Mouse (Mus musculus) hindbrain, embryonic 10.5 days (tissue): ENCODE results near the gene Ehd1. TPM values are rescaled to one million over a fixed set of nuclear protein-coding genes. Genes with fewer than 3 reads are reported as not detected.
"Not testable (repeated sequence)": the region's sequence is repeated elsewhere in the genome, so short reads cannot be mapped to it uniquely, and the experiment has no call there.

Experiments
- DNase-seq: peaks from one replicate; pipeline ENCODE4 v3.0.0-alpha.2; 2017; ENCODE audit warnings: low spot score
- H3K27ac ChIP-seq: fragments of 300-500 bp; sonication (generic); 2 replicates; pipeline ENCODE4 v1.5.1; 2016; ENCODE audit warnings: mild to moderate bottlenecking, moderate library complexity
- H3K27me3 ChIP-seq: fragments of 300-500 bp; sonication (generic); 2 replicates; pipeline ENCODE4 v1.6.1; 2016; ENCODE audit warnings: mild to moderate bottlenecking; ENCODE audit not compliant: poor library complexity, insufficient read depth, severe bottlenecking
- H3K36me3 ChIP-seq: fragments of 300-500 bp; sonication (generic); 2 replicates; pipeline ENCODE4 v1.6.1; 2016; ENCODE audit warnings: mild to moderate bottlenecking, moderate library complexity
- H3K4me1 ChIP-seq: fragments of 300-500 bp; sonication (generic); replicated peaks from 2 replicates; pipeline ENCODE4 v1.6.1; 2016; ENCODE audit warnings: mild to moderate bottlenecking
- H3K4me3 ChIP-seq: fragments of 300-500 bp; sonication (generic); 2 replicates; pipeline ENCODE4 v1.5.1; 2016; ENCODE audit warnings: mild to moderate bottlenecking, moderate library complexity
- H3K9me3 ChIP-seq: fragments of 300-500 bp; sonication (generic); 2 replicates; pipeline ENCODE4 v1.6.1; 2016; ENCODE audit warnings: mild to moderate bottlenecking, moderate library complexity
- WGBS: fragments of 180-500 bp; shearing (Covaris S2); methylation state at CpG from one replicate; pipeline ENCODE4 v1.1.7; 2016; 5-methylcytosine and 5-hydroxymethylcytosine counted together
- polyA plus RNA-seq: library from polyadenylated mRNA; unstranded; fragments of >200 nt; fragmentation: Nextera tagmentation; extraction: Ambion mirVana; gene quantifications from 2 replicates; pipeline ENCODE4 v1.2.1, GENCODE M21; 2016

Ehd1 gene
- polyA plus RNA-seq, 1 experiment from 2014 or later, result 103 TPM

- no peaks in the 10 kb centered on the region for H3K27me3 ChIP-seq
- peak overlapping the region; percentile 57 for H3K27ac ChIP-seq
- peaks cover 61% of the 10 kb centered on the region for H3K36me3 ChIP-seq
Observed at GRCm38 (mm10) chr19:6300402-6300841, 23.9 kb downstream of the Ehd1 start.

DNA sequence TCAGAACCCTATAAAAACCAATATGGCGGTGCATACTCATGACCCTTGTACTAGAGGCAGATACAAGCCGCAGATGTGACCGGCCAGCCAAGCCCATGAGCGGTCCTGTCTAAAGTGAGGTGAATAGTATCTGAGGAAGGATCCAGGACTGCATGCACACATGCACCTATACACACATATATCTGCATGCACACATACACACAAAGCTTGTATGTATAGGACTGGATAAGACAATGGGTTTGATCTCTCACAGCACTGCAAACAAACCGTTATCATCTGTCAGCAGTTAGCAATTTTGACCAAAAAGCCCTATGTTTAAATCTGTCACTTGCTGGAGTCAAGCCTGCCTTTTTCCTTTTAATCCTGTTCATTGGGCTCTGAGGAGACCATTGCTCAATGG lies 25.6 kb downstream of the Ehd1 start:
- no peak for DNase-seq
- Histone ChIP-seq H3K4me1 (peaks cover 34% of the 10 kb centered on the region), H3K9me3 (no peaks in the 10 kb centered on the region), H3K36me3 (peaks cover 44% of the 10 kb centered on the region), H3K27ac (no peak overlapping the region), H3K27me3 (no peaks in the 10 kb centered on the region), H3K4me3 (no peak overlapping the region)
- 93% methylated on average over 5 of the region's 5 CpGs for WGBS

More at GRCm38 (mm10) chr19:6300402-6300841, 23.9 kb downstream of the Ehd1 start:
- no peaks in the 10 kb centered on the region for H3K9me3 ChIP-seq
- H3K4me1 ChIP-seq, result peaks cover 17% of the 10 kb centered on the region
- DNase-seq, result no peak
- 77% methylated on average over 7 of the region's 7 CpGs for WGBS
- H3K4me3 ChIP-seq, result no peak overlapping the region

GRCm38 (mm10) chr19:6302522-6302921 lies 26.0 kb downstream of the Ehd1 start:
- Histone ChIP-seq H3K9me3 (no peaks in the 10 kb centered on the region), H3K36me3 (peaks cover 40% of the 10 kb centered on the region), H3K4me1 (peaks cover 38% of the 10 kb centered on the region), H3K27ac (0 out of 2 replicates have a peak overlapping the region, but pooled peaks have one; percentile 41), H3K27me3 (no peaks in the 10 kb centered on the region), H3K4me3 (no peak overlapping the region)
- WGBS, result 54% methylated on average over 4 of the region's 4 CpGs
- no peak for DNase-seq

GRCm38 (mm10) chr19:6303831-6304230 lies 27.3 kb downstream of the Ehd1 start:
- 85% methylated on average over 6 of the region's 6 CpGs for WGBS
- H3K4me1 ChIP-seq, result peaks cover 50% of the 10 kb centered on the region
- no peaks in the 10 kb centered on the region for H3K9me3 ChIP-seq
- peak overlapping the region; percentile 17; the same call in 1 of the 2 replicates for H3K27ac ChIP-seq
- no peak overlapping the region for H3K4me3 ChIP-seq
- H3K27me3 ChIP-seq, result no peaks in the 10 kb centered on the region
- H3K36me3 ChIP-seq, result peaks cover 27% of the 10 kb centered on the region
- DNase-seq, result no peak

DNA sequence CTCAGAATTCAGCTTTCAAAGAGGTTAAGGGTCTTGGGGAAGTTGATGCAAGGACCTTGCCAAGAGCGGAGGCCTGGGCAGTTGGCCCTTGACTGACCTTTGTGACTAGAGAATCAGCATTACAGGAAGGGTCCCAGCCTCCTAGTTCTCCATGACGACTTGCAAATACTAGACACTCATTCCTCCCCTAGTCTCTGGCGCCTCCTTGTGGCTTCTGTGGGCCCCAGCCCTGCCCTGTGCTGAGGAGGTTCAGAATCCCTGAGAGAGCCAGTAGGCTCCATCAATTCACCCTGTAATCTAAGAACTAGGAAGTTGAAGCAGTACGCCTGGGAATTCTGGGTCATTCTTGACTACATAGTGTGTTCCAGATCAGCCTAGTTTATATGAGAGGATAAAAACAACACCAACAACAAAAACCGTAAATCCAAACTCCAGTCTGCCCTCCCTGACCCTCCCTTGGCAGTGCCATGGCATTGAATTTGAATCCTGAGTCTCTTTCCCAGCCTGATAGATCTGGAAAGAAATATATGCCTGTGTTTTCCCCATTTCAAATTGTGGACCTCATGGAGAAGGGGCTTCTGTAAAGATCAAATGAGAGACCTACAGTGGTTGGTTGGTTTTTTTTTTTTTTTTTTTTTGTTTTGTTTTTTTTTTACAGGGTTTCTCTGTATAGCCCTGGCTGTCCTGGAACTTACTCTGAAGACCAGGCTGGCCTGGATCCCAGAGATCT lies 28.4 kb downstream of the Ehd1 start:
- peak; percentile 89 for DNase-seq
- Histone ChIP-seq H3K4me1 (peaks cover 52% of the 10 kb centered on the region), H3K9me3 (no peaks in the 10 kb centered on the region), H3K27me3 (no peaks in the 10 kb centered on the region), H3K27ac (no peak overlapping the region; the same call in 1 of the 2 replicates), H3K4me3 (no peak overlapping the region), H3K36me3 (peaks cover 15% of the 10 kb centered on the region)
- 27% methylated on average over 5 of the region's 5 CpGs for WGBS

GRCm38 (mm10) chr19:6305517-6306115 lies 29.1 kb downstream of the Ehd1 start:
- H3K27ac ChIP-seq, result peak overlapping the region; percentile 89
- no peaks in the 10 kb centered on the region for H3K27me3 ChIP-seq
- 56% methylated on average over 8 of the region's 8 CpGs for WGBS
- H3K36me3 ChIP-seq, result peaks cover 15% of the 10 kb centered on the region
- no peaks in the 10 kb centered on the region for H3K9me3 ChIP-seq
- DNase-seq, result no peak
- peaks cover 46% of the 10 kb centered on the region for H3K4me1 ChIP-seq
- H3K4me3 ChIP-seq, result peak overlapping the region; percentile 85

GRCm38 (mm10) chr19:6306137-6306551 lies 29.6 kb downstream of the Ehd1 start, which contains the start of gene Cdc42bpg:
Gene Cdc42bpg (plus strand): TSS chr19:6306456.
- Histone ChIP-seq H3K4me3 (peak within 1 kb of the TSS; percentile 85), H3K27me3 (no peaks in the 10 kb centered on the region), H3K9me3 (no peaks in the 10 kb centered on the region), H3K27ac (peak within 1 kb of the TSS; percentile 89), H3K4me1 (peaks cover 44% of the 10 kb centered on the region), H3K36me3 (peaks cover 15% of the 10 kb centered on the region)
- WGBS, result 1% methylated on average over 38 of the region's 38 CpGs
- DNase-seq, result peak; percentile 82

- Histone ChIP-seq H3K27ac (peak overlapping the region; percentile 89), H3K4me3 (peak overlapping the region; percentile 85), H3K27me3 (no peaks in the 10 kb centered on the region), H3K36me3 (peaks cover 16% of the 10 kb centered on the region), H3K4me1 (peaks cover 44% of the 10 kb centered on the region), H3K9me3 (no peaks in the 10 kb centered on the region)
- WGBS, result under 1% methylated on average over 34 of the region's 34 CpGs
- DNase-seq, result peak; percentile 77
Observed at GRCm38 (mm10) chr19:6306586-6306985, 30.1 kb downstream of the Ehd1 start.

GRCm38 (mm10) chr19:6307733-6308531 lies 31.4 kb downstream of the Ehd1 start:
- Histone ChIP-seq H3K4me3 (no peak overlapping the region), H3K4me1 (peaks cover 42% of the 10 kb centered on the region)
- no peak for DNase-seq

DNA sequence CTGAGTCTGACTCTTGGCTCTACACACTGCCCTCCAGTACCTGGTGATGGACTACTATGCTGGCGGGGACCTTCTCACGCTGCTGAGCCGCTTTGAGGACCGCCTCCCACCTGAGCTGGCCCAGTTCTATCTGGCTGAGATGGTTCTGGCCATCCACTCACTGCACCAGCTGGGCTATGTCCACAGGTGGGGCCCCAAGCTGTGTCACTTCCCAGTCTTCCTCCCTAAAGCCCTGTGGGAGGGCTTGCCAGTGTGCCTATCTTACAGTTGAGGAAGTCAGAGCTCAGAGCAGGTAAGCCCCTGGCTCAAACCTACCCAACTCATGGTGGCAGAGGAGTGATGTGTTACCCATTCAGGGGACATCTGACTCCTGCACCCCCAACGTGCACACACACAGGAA lies 33.7 kb downstream of the Ehd1 start:
- Histone ChIP-seq H3K27ac (no peak overlapping the region), H3K4me1 (peaks cover 45% of the 10 kb centered on the region), H3K36me3 (peaks cover 43% of the 10 kb centered on the region), H3K4me3 (no peak overlapping the region), H3K27me3 (no peaks in the 10 kb centered on the region), H3K9me3 (no peaks in the 10 kb centered on the region)
- no peak for DNase-seq
- WGBS, result 92% methylated on average over 5 of the region's 5 CpGs

More at GRCm38 (mm10) chr19:6307733-6308531, 31.4 kb downstream of the Ehd1 start:
- Histone ChIP-seq H3K36me3 (peaks cover 20% of the 10 kb centered on the region), H3K27me3 (no peaks in the 10 kb centered on the region), H3K27ac (no peak overlapping the region), H3K9me3 (no peaks in the 10 kb centered on the region)
- WGBS, result 89% methylated on average over 9 of the region's 9 CpGs

- not testable (repeated sequence) for H3K27ac ChIP-seq, H3K4me3 ChIP-seq, H3K27me3 ChIP-seq, DNase-seq, H3K9me3 ChIP-seq
- peaks cover 31% of the 10 kb centered on the region for H3K4me1 ChIP-seq
- WGBS, result 88% methylated on average over 3 of the region's 3 CpGs
- peaks cover 59% of the 10 kb centered on the region for H3K36me3 ChIP-seq
Observed at GRCm38 (mm10) chr19:6311783-6312182, 35.3 kb downstream of the Ehd1 start.

GRCm38 (mm10) chr19:6313796-6314195 lies 37.3 kb downstream of the Ehd1 start:
- Histone ChIP-seq H3K9me3 (no peaks in the 10 kb centered on the region), H3K27ac (no peak overlapping the region), H3K4me1 (peaks cover 12% of the 10 kb centered on the region; the same call in 1 of the 2 replicates), H3K4me3 (no peak overlapping the region), H3K36me3 (peaks cover 78% of the 10 kb centered on the region), H3K27me3 (no peaks in the 10 kb centered on the region)
- DNase-seq, result no peak
- WGBS, result 91% methylated on average over 8 of the region's 8 CpGs
